Mouse (Mus musculus): ENCODE measurements around the gene Ric8b.

Gene Ric8b

GRCm38 (mm10) chr10:85007861-85008840, 90.7 kb downstream of the Ric8b start:
- no peak for DNase-seq

- DNase-seq, result no peak
These were observed 93.7 kb downstream of the Ric8b start for GRCm38 (mm10) chr10:85011066-85011465.

GRCm38 (mm10) chr10:85013464-85013863, 96.0 kb downstream of the Ric8b start:
- peak; percentile 50 to 51 for DNase-seq

GRCm38 (mm10) chr10:85013924-85014428, 96.6 kb downstream of the Ric8b start:
- no peak for DNase-seq

GRCm38 (mm10) chr10:85014456-85014976, 97.1 kb downstream of the Ric8b start:
- no peak for DNase-seq

- DNase-seq, result no peak
These were observed 105.4 kb downstream of the Ric8b start for GRCm38 (mm10) chr10:85022647-85023312.

- DNase-seq, result no peak
These were observed 105.9 kb downstream of the Ric8b start for GRCm38 (mm10) chr10:85023313-85023666.

- no peak for DNase-seq
These were observed 108.5 kb downstream of the Ric8b start for GRCm38 (mm10) chr10:85025799-85026424.

- DNase-seq, result no peak
These were observed 110.3 kb downstream of the Ric8b start for GRCm38 (mm10) chr10:85027619-85028175.

GRCm38 (mm10) chr10:85035131-85035725, 117.8 kb downstream of the Ric8b start:
- DNase-seq, result peak in 1 of 2 experiments; percentile 28

GRCm38 (mm10) chr10:85038147-85038546, 120.7 kb downstream of the Ric8b start:
- no peak for DNase-seq

GRCm38 (mm10) chr10:85038852-85039251, 121.4 kb downstream of the Ric8b start:
- DNase-seq, result no peak

- DNase-seq, result no peak
These were observed 126.8 kb downstream of the Ric8b start for GRCm38 (mm10) chr10:85044191-85044711.

GRCm38 (mm10) chr10:85044732-85045720, 127.6 kb downstream of the Ric8b start:
- DNase-seq, result peak; percentile 46 to 52

- DNase-seq, result no peak
These were observed 129.2 kb downstream of the Ric8b start for GRCm38 (mm10) chr10:85046585-85046984.

- DNase-seq, result no peak
These were observed 130.6 kb downstream of the Ric8b start for GRCm38 (mm10) chr10:85048008-85048407.

- DNase-seq, result no peak
These were observed 133.3 kb downstream of the Ric8b start for GRCm38 (mm10) chr10:85050668-85051208.

GRCm38 (mm10) chr10:85052451-85052850, 135.0 kb downstream of the Ric8b start:
- DNase-seq, result no peak

- no peak for DNase-seq
These were observed 137.5 kb downstream of the Ric8b start for GRCm38 (mm10) chr10:85054876-85055275.

Measured in thymus, postnatal 36 days (tissue).